ENCODE assay signal across 1 mouse cellular context in the genomic region with DNA sequence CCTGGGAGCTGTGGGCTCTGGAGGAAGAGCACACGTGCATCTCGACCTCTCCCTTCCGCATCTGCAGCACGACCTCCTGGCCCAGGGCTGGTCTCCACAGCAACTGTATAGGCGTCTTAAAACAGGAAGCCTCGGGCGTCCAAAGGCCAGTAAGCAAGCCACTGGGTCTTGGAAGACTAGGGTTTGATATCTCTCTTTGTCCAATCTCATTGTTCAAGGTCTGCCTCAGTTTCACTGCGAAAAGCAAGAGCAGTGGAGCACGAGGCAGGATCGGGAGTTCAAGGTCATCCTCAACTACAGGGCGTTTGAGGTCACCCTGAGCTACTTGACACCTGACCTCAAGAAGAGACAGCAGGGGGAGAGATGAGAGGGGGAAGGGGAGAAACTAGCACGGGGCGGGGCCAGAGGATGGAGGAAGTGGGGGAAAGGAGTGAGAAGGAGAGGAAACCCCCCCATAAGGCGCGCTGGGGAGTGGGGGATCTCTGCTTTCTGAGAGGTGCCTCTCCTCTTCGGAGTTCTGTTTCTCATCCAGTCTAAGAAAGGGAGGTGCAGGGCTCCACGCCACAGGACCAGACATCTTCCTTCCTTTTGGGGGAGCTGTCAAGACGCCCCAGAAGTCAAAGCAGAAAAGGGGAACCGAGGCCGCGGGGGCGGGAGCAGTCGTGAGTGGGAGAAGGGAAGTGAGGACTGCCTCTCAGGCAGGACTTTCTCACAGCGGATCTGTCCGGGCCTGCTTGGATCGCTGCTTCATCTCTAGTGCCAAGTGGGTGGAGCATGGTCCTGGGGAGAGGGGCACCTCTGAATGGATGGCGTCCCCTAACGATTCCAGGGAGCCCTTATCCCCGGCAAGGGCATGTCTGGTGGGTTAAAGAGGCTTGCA.
TF ChIP-seq lines count a peak whose summit lies in the region.

No protein-coding gene starts in this region.

TF ChIP-seq in MEL, 35 proteins besides CTCF, POLR2A, EP300 and RAD21:
- TF ChIP-seq ZC3H11A (IDR thresholded peaks at IDR 0.05; ENCODE audit: low read depth, low read length), result no peak
- TF ChIP-seq UBTF (IDR thresholded peaks at IDR 0.05; ENCODE audit: borderline replicate concordance, insufficient read depth, low read depth, low read length), result peak; percentile 74; the same call in 1 of the 2 replicates
- TF ChIP-seq TAL1 (IDR thresholded peaks at IDR 0.05; ENCODE audit: low read length), result 0 out of 2 replicates have a peak, but pooled peaks have one; percentile 3
